Mouse (Mus musculus): ENCODE measurements around the gene Pcdh8.

The Pcdh8 gene

DNA sequence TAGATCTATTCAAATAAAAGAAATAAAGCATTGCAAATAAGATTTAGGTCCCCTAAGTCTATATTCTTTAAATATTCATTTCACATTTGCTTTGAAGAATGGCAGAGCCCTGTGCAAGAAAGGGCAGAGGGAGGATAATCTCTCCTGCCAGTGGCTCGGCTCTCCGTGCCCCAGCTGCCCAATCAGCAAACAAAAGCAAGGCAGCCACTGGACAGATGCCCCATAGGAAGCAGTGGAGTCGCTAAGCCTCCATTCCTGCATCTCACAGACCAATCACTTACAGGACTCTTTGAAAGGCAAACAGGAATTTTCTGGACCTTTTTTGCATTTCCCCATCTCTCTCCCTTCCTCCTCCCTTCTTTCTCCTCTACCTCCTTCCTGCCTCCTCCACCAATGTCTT is 17.0 kb downstream of the Pcdh8 start:
- DNase-seq (ENCODE audit: low spot score in 2 of 2) = no peak

DNA sequence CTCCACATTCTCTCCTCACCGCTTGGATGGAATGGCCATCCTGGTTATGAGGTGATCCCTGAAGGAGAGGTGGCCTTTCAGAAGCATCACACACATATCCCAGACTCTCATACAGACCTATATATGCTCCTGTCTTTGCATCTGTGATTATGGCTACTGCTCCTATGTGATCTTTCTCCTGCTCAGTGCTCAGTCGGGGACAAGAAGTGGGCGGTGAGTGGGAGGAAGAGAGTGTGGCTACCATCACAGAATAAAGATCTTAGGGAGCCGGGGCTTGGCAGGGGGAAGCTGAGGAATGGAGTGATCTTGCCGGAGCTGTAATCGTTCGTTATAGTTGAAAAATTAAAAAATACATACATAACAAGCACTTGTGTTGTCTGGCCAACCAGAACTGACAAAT is 17.4 kb downstream of the Pcdh8 start:
- DNase-seq (ENCODE audit: low spot score in 2 of 2) = no peak

DNA sequence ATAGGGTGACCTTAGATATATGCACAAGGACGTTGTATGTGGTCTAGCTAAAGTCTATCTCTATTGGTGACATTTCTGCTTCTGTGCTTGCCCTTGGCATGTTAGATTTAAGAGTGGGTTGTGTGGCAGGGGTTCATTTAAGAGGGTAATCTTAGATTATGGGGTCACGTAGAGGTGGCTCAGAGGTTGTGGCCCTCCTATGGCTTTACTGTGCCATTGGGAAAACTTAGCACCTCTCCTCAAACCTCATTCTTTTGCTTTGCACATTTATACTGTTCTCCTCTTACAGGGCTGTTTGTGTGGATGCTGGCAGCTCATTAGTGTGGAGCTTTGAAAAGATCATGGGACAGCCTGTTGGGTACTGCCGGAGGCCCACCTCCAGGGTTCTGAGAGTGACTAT is 30.6 kb downstream of the Pcdh8 start:
- DNase-seq (ENCODE audit: low spot score in 2 of 2) = no peak

GRCm38 (mm10) chr14:79738441-79738840 is 32.7 kb downstream of the Pcdh8 start:
- DNase-seq (ENCODE audit: low spot score in 2 of 2) = no peak

- peak in 1 of 2 experiments; percentile 12 for DNase-seq (ENCODE audit: low spot score in 2 of 2)
These were observed 33.3 kb downstream of the Pcdh8 start for GRCm38 (mm10) chr14:79737642-79738379.

DNA sequence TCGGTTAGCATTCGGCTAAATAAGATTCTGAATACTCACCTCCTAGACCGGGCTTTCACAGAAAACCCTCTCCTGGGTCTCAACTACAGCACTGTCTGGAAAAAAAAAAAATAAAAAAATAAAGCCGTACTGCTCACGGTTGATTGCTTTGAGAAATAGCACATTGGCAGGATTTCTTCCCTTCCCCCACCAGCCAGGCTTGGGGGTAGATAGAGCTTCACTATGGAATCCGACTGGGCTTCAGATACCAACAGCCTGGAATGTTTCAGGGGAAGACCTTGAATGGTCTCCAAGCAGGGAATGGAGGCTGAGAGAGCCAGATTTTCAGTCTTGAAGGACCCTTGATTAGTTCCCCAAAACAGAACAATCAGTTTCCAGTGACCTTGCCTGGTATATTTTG is 34.3 kb downstream of the Pcdh8 start:
- no peak for DNase-seq (ENCODE audit: low spot score in 2 of 2)

DNA sequence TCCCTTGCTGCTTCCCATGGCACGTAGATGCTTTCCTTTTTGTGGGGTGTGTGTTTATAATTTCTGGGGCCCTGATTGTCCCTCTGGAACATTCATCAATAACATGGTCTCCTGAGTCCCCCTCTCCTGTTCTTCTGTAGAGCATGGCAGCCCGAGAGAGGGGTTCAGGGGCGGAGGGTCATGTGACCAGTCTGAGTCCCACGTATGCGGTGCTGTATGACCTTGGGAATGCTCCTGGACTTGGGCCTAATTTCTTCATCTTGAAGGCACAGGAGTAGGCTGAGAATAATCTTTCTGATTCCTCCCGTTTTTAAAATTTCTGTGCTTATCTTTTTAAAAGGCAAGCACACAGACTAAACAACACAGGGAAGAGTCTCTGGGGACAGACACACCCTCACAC is 37.6 kb downstream of the Pcdh8 start:
- DNase-seq (ENCODE audit: low spot score in 2 of 2) = no peak

DNA sequence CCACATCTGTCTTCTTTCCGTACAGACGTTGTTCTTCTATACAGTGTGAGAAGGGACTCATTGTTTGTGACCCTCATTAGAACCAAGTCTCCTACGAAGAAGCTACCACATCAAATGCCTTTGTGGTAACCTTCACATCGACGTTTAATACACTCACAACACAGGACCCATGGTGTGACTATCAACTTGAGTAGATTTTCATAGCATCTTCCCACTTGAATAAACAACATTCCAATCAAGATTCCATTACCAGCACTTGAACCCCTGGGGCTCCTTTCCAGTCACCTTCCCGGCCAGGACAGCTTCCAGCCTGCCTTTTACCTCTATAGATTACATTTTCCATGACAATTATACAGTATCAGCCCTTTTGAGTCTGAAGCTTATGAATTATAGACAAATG is 42.3 kb downstream of the Pcdh8 start:
- no peak for DNase-seq (ENCODE audit: low spot score in 2 of 2)

- no peak for DNase-seq (ENCODE audit: low spot score in 2 of 2)
These were observed 47.0 kb downstream of the Pcdh8 start for GRCm38 (mm10) chr14:79724002-79724681.

- no peak for DNase-seq (ENCODE audit: low spot score in 2 of 2)
These were observed 48.9 kb downstream of the Pcdh8 start for GRCm38 (mm10) chr14:79722228-79722627.

Measured in thymus, postnatal 10 days (tissue).